Mouse (Mus musculus) erythroblast, adult 5-6 weeks (primary cell): Measurements from ENCODE around the gene Grhpr. TPM values are rescaled to one million over a fixed set of nuclear protein-coding genes. Genes with fewer than 3 reads are reported as not detected.
"Not testable (repeated sequence)": the region's sequence is repeated elsewhere in the genome, so short reads cannot be mapped to it uniquely, and the experiment has no call there.

Source experiments
- ATAC-seq: replicated peaks from 2 replicates; pipeline ENCODE4 v1.8.0; 2016; ENCODE audit warnings: moderate number of reproducible peaks, mild to moderate bottlenecking, moderate TSS enrichment, inconsistent platforms; ENCODE audit not compliant: poor library complexity, low FRiP score, severe bottlenecking
- total RNA-seq, 2 experiments: library from RNA; stranded (forward) in 1 of 2; stranded (reverse) in 1 of 2; fragments of 150-400 nt in 1 of 2; fragments of 200-764, 138-1000 nt in 1 of 2; gene quantifications; 2 replicates each; pipeline versions ENCODE4 v1.2.3 to v1.2.4; 2015 to 2017; ENCODE audit warnings: low replicate concordance in 2 of 2

Grhpr gene
- 4.2 and 8.4 TPM in 2 replicates for total RNA-seq (2015; ENCODE audit: low replicate concordance)
- 1.4 and 6.0 TPM in 2 replicates for total RNA-seq (2017; ENCODE audit: low replicate concordance)

DNA sequence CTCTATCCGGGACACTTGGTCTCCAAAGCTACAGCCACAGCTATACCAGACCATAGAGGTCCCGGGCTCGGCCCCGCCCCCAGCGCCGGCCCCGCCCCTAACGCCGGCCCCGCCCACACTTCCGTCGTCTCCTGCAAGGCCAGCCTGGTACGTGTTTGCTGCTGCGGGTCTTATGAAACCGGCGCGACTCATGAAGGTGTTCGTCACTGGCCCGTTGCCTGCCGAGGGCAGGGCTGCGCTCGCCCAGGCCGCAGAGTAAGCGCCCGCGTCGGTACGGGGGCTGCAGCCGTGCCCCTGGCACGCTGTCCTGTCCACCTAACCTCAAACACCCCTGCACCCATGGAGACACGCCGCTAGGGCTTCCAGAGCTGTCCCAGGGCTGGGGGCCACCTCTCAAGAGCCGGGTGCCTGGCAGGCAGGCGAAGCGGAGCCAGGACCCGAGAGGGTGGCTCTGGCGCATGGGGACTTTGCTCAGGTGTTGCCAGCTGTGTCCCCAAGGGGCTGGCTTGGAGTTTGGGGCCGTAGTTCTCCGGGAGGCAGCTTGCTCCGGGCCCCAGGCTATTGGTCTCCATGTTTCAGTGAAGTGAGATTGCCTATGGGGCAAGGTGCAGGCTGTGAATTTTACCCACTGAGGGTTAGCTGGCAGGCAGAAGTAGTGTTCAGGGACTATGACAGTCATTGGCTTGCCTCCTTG lies at the start of gene Grhpr:
Gene Grhpr (plus strand): TSS at position 116 of the 694 bp plus-strand sequence.
- ATAC-seq: peak; percentile 80

- no peak for ATAC-seq
These were observed 49.5 kb upstream of the Grhpr start for GRCm38 (mm10) chr4:44931732-44932131.

- no peak for ATAC-seq
These were observed 42.5 kb upstream of the Grhpr start for GRCm38 (mm10) chr4:44938359-44939340.

DNA sequence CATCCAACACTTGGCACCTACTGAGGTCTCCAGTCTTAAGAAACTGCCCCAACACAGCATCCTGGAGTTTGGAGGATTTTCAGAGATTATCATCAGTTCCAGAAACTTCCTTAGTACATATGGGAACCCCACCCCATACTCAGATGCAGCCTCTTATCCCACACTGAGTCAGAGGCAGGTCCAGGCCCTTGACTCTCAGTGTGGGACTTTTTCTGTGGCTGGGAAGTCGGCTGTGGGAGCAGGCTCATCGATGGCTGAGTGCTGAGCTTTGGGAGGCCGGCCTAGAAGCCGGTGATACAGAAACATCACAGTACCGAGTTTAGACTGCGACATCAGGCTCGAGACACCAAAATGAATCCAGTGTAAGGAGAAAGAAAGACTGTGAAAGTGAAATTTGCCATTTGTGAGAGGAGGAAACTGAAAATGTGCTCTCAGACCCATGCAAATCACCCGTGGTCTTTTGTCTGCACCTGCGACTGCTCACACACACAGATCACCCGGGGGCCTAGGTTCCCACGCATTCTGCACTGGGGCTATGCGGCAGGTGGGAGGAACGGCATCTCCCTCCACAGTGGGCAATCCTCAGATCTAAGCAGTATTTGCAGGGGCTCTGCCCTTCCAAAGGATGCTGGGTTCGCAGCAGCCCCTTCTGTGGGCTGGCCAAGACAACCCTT lies 41.5 kb upstream of the Grhpr start:
- no peak for ATAC-seq

GRCm38 (mm10) chr4:44940286-44940685 lies 40.9 kb upstream of the Grhpr start:
- no peak for ATAC-seq

DNA sequence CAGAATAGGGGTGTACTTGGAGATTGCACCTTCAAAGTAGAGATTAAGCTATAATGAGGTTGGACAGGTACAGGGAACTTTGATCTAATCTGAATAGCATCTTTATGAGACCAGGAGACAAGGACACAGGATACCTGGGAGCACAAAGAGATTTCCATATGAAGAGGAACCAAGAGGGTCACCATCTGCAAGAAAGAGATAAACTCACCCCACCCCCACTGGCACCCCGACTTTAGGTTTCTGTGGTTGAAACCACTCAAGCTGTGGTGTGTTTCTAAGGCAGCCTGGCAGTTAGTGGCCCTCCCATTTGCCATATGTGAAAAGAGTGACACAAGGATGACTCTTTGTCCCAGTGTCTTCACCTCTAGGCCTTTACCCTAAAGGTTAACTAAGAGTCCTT lies 39.0 kb upstream of the Grhpr start:
- ATAC-seq: no peak

GRCm38 (mm10) chr4:44943480-44943879 lies 37.7 kb upstream of the Grhpr start:
- ATAC-seq: no peak

- no peak for ATAC-seq
These were observed 36.6 kb upstream of the Grhpr start for GRCm38 (mm10) chr4:44944426-44945075.

DNA sequence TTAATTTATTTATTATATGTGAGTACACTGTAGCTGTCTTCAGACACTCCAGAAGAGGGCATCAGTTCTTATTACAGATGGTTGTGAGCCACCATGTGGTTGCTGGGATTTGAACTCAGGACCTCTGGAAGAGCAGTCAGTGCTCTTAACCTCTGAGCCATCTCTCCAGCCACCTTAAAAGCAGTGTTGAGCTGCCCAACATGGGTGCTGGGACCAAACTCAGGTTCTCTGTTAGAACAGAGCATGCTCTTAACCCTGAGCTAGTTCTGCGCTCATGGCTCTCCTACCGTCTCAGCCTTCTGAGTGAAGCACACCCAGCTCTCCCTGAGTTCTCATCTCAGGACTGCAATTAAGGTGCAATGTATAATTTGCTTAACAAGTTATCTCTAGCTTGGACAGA lies 35.1 kb upstream of the Grhpr start:
- not testable (repeated sequence) for ATAC-seq

- ATAC-seq: no peak
These were observed 33.7 kb upstream of the Grhpr start for GRCm38 (mm10) chr4:44947464-44947863.

- ATAC-seq: no peak
These were observed 32.9 kb upstream of the Grhpr start for GRCm38 (mm10) chr4:44948314-44948713.

DNA sequence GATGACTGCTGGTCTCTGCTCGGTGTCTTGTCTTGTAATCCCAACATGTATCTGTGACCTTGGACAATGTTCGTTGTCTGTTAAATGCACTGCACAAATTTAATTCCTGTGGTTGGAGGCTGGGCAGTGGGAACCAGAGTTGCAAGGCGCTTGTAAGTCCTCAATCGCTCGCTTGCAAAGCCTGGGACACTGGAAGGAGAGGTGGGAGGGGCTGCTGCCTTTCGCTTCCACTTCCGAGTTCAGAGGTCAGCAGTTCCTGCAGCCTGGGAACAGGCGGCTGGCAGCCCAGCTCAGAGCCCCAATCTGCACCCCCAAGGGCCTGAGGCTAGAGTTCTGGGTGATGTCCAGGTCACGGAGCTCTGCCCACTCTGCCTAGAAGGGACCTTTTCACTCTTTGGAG lies 28.2 kb upstream of the Grhpr start:
- no peak for ATAC-seq

- no peak for ATAC-seq
These were observed 22.4 kb upstream of the Grhpr start for GRCm38 (mm10) chr4:44958776-44959175.

GRCm38 (mm10) chr4:44959220-44959619 lies 22.0 kb upstream of the Grhpr start:
- no peak for ATAC-seq

- no peak for ATAC-seq
These were observed 18.0 kb upstream of the Grhpr start for GRCm38 (mm10) chr4:44963156-44963555.

GRCm38 (mm10) chr4:44965175-44965574 lies 16.0 kb upstream of the Grhpr start:
- no peak for ATAC-seq

DNA sequence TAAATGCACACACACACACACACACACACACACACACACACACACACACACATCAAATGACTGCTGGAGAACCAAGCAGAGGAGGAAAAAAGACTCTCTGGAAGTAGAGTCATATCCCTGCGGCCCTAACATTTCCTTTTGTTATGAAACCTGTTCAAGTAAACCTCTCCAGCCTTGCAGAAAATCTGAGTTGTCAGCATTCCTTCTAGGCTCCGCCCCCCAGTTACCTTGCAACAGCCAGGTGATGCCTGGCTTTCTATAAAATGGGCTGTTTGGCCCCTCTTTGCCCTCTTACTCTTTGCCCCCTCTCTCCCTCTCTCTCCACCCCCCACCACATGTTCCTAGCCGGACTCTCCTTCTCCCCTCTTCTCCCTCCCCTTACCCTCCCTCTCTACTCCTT lies 15.5 kb upstream of the Grhpr start:
- no peak for ATAC-seq

- no peak for ATAC-seq
These were observed 13.8 kb upstream of the Grhpr start for GRCm38 (mm10) chr4:44967402-44967801.

DNA sequence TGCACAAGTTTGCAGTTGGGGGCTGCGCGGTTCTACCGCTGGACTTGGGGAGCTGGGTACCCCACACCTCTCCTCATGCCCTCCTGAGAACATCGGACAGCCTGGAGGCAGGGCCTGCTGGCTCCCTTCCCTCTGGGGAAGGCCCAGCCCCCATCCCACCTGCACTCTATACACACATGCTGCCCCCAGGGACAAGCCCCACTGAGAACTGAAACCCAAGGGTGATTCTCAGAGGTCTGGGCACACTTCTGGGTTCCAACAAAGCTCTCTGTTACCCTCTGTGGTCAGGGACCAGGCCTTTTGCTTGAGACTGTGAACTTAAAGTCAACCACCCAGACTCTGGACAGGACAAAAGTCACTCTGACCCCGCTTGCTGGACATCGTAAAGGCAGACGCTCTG lies 11.1 kb upstream of the Grhpr start:
- no peak for ATAC-seq

DNA sequence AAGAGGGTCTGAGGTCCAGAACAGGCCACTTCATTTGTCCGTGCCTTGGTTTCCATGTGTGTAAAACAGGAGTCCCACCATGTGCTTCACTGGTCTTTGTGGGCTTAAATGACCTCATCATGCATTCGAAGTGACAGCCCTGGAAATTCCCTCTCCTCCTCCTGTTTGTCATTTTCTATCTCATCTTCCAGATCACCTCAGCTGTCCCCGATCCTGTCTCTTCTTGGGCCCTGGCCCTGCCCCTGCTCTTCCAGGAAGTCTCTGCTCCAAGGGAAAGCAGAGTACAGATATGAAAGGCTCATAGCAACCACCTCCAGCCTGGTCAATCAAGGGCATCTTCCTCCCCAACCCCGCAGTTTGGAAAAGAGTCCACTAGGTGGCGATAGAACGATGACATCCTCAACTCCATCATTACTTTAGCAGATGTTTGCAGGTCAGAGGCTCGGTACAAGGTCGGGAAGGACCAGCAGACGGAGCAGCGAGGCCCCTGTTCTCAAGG lies 10.5 kb upstream of the Grhpr start:
- peak; percentile 53 for ATAC-seq
